Mouse (Mus musculus) kidney, embryonic 16.5 days (tissue): ENCODE data around the gene Rnf114. TPM values are rescaled to one million over a fixed set of nuclear protein-coding genes. Genes with fewer than 3 reads are reported as not detected.

ENCODE experiments used
- ATAC-seq: fragments of 200-750 bp; cut with Nextera tagmentation; 2 replicates; pipeline ENCODE4 v1.8.0; 2017; ENCODE audit warnings: moderate TSS enrichment; ENCODE audit not compliant: low FRiP score, low TSS enrichment
- H3K27ac ChIP-seq: fragments of 300-500 bp; sonication (generic); 2 replicates; pipeline ENCODE4 v1.5.1; 2014; ENCODE audit warnings: low read length
- H3K27me3 ChIP-seq: fragments of 300-500 bp; sonication (generic); 2 replicates; pipeline ENCODE4 v1.6.1; 2014; ENCODE audit warnings: low read length, control low read depth, mixed read lengths; ENCODE audit not compliant: insufficient read depth
- H3K36me3 ChIP-seq: fragments of 300-500 bp; sonication (generic); 2 replicates; pipeline ENCODE4 v1.6.1; 2014; ENCODE audit warnings: low read length, control low read depth, mixed read lengths; ENCODE audit not compliant: insufficient read depth
- H3K4me1 ChIP-seq: fragments of 300-500 bp; sonication (generic); 2 replicates; pipeline ENCODE4 v1.6.1; 2014; ENCODE audit warnings: low read length, control low read depth, mixed read lengths; ENCODE audit not compliant: insufficient read depth
- H3K4me2 ChIP-seq: fragments of 300-500 bp; sonication (generic); replicated peaks from 2 replicates; pipeline ENCODE4 v1.6.1; 2014; ENCODE audit warnings: low read depth, low read length
- H3K4me3 ChIP-seq: fragments of 300-500 bp; sonication (generic); 2 replicates; pipeline ENCODE4 v1.5.1; 2014; ENCODE audit warnings: mild to moderate bottlenecking, low read length
- H3K9ac ChIP-seq: fragments of 300-500 bp; sonication (generic); replicated peaks from 2 replicates; pipeline ENCODE4 v1.6.1; 2014; ENCODE audit warnings: low read length
- H3K9me3 ChIP-seq: fragments of 300-500 bp; sonication (generic); 2 replicates; pipeline ENCODE4 v1.6.1; 2016; ENCODE audit warnings: low read length, control low read depth
- WGBS: fragments of 180-500 bp; shearing (Covaris S2); extraction: QIAGEN DNeasy Blood & Tissue Kit; methylation state at CpG from one replicate; pipeline ENCODE4 v1.1.7; 2014; 5-methylcytosine and 5-hydroxymethylcytosine counted together
- polyA plus RNA-seq: library from polyadenylated mRNA; unstranded; fragments of >200 nt; fragmentation: Nextera tagmentation; extraction: Ambion mirVana; gene quantifications from 2 replicates; pipeline ENCODE4 v1.2.1, GENCODE M21; 2015

Gene Rnf114
- polyA plus RNA-seq, 1 experiment from 2014 or later = 108 TPM

- Histone ChIP-seq H3K36me3 (peaks cover 8% of the 10 kb centered on the region; the same call in 1 of the 2 replicates), H3K27ac (peak overlapping the region; percentile 98), H3K4me3 (no peak overlapping the region), H3K27me3 (0 out of 2 replicates have a peak, but pooled peaks cover 2% of the 10 kb centered on the region), H3K9ac (peak overlapping the region; percentile 58), H3K9me3 (no peaks in the 10 kb centered on the region), H3K4me1 (peaks cover 62% of the 10 kb centered on the region), H3K4me2 (0 out of 2 replicates have a peak overlapping the region, but pooled peaks have one; percentile 96)
- peak; percentile 71 for ATAC-seq
- 4% methylated on average over 4 of the region's 4 CpGs for WGBS
Measured at GRCm38 (mm10) chr2:167544004-167544356, 51.5 kb downstream of the Rnf114 start.

GRCm38 (mm10) chr2:167544456-167544855 is 52.0 kb downstream of the Rnf114 start:
- H3K4me1 ChIP-seq = peaks cover 60% of the 10 kb centered on the region
- no peak overlapping the region for H3K4me3 ChIP-seq
- WGBS = 48% methylated on average over 5 of the region's 5 CpGs
- peak overlapping the region; percentile 58 for H3K9ac ChIP-seq
- peak overlapping the region; percentile 98 for H3K27ac ChIP-seq
- no peak overlapping the region for H3K4me2 ChIP-seq
- peak; percentile 57 for ATAC-seq
- H3K9me3 ChIP-seq = no peaks in the 10 kb centered on the region
- no peaks in the 10 kb centered on the region for H3K27me3 ChIP-seq
- H3K36me3 ChIP-seq = peaks cover 7% of the 10 kb centered on the region; the same call in 1 of the 2 replicates

- H3K4me2 ChIP-seq = no peak overlapping the region
- no peak for ATAC-seq
- peaks cover 6% of the 10 kb centered on the region; the same call in 1 of the 2 replicates for H3K36me3 ChIP-seq
- H3K4me1 ChIP-seq = peaks cover 40% of the 10 kb centered on the region
- H3K4me3 ChIP-seq = no peak overlapping the region
- peak overlapping the region; percentile 84 for H3K27ac ChIP-seq
- no peaks in the 10 kb centered on the region for H3K9me3 ChIP-seq
- 74% methylated on average over 18 of the region's 18 CpGs for WGBS
- H3K9ac ChIP-seq = no peak overlapping the region
- no peaks in the 10 kb centered on the region for H3K27me3 ChIP-seq
Measured at GRCm38 (mm10) chr2:167546447-167547195, 54.2 kb downstream of the Rnf114 start.

GRCm38 (mm10) chr2:167547444-167547843 is 55.0 kb downstream of the Rnf114 start:
- WGBS = 82% methylated on average over 8 of the region's 8 CpGs
- H3K4me3 ChIP-seq = no peak overlapping the region
- H3K27me3 ChIP-seq = no peaks in the 10 kb centered on the region
- no peak overlapping the region for H3K4me2 ChIP-seq
- H3K9me3 ChIP-seq = no peaks in the 10 kb centered on the region
- no peak for ATAC-seq
- no peak overlapping the region for H3K9ac ChIP-seq
- no peaks in the 10 kb centered on the region for H3K36me3 ChIP-seq
- 0 out of 2 replicates have a peak overlapping the region, but pooled peaks have one; percentile 25 for H3K27ac ChIP-seq
- peaks cover 33% of the 10 kb centered on the region for H3K4me1 ChIP-seq

GRCm38 (mm10) chr2:167548961-167549360 is 56.5 kb downstream of the Rnf114 start:
- Histone ChIP-seq H3K4me3 (no peak overlapping the region), H3K4me2 (no peak overlapping the region), H3K4me1 (peaks cover 25% of the 10 kb centered on the region), H3K36me3 (no peaks in the 10 kb centered on the region), H3K9me3 (no peaks in the 10 kb centered on the region), H3K27ac (no peak overlapping the region), H3K27me3 (no peaks in the 10 kb centered on the region), H3K9ac (no peak overlapping the region)
- no peak for ATAC-seq
- 75% methylated on average over 7 of the region's 7 CpGs for WGBS

GRCm38 (mm10) chr2:167550341-167550854 is 58.0 kb downstream of the Rnf114 start:
- Histone ChIP-seq H3K27me3 (no peaks in the 10 kb centered on the region), H3K4me3 (no peak overlapping the region), H3K9me3 (no peaks in the 10 kb centered on the region), H3K4me1 (peaks cover 19% of the 10 kb centered on the region), H3K4me2 (no peak overlapping the region), H3K27ac (no peak overlapping the region), H3K36me3 (no peaks in the 10 kb centered on the region), H3K9ac (no peak overlapping the region)
- no peak for ATAC-seq
- WGBS = 67% methylated on average over 8 of the region's 8 CpGs

- no peak for ATAC-seq
- H3K4me2 ChIP-seq = no peak overlapping the region
- 74% methylated on average over 8 of the region's 8 CpGs for WGBS
- no peak overlapping the region for H3K27ac ChIP-seq
- H3K4me3 ChIP-seq = no peak overlapping the region
- H3K9ac ChIP-seq = no peak overlapping the region
- H3K9me3 ChIP-seq = no peaks in the 10 kb centered on the region
- H3K4me1 ChIP-seq = peaks cover 15% of the 10 kb centered on the region
- H3K27me3 ChIP-seq = no peaks in the 10 kb centered on the region
- no peaks in the 10 kb centered on the region for H3K36me3 ChIP-seq
Measured at GRCm38 (mm10) chr2:167551342-167551920, 59.0 kb downstream of the Rnf114 start.

- no peak overlapping the region for H3K4me3 ChIP-seq
Measured at GRCm38 (mm10) chr2:167552292-167552691, 59.8 kb downstream of the Rnf114 start.

GRCm38 (mm10) chr2:167552927-167553402 is 60.5 kb downstream of the Rnf114 start:
- ATAC-seq = peak; percentile 32; the same call in 1 of the 2 replicates
- Histone ChIP-seq H3K9ac (no peak overlapping the region), H3K27ac (peak overlapping the region; percentile 37; the same call in 1 of the 2 replicates), H3K4me3 (no peak overlapping the region), H3K4me2 (no peak overlapping the region), H3K36me3 (no peaks in the 10 kb centered on the region), H3K9me3 (no peaks in the 10 kb centered on the region), H3K27me3 (no peaks in the 10 kb centered on the region), H3K4me1 (peaks cover 9% of the 10 kb centered on the region)
- WGBS = 26% methylated on average over 11 of the region's 11 CpGs

More at GRCm38 (mm10) chr2:167552292-167552691, 59.8 kb downstream of the Rnf114 start:
- Histone ChIP-seq H3K4me2 (no peak overlapping the region), H3K9ac (no peak overlapping the region), H3K27ac (no peak overlapping the region), H3K36me3 (no peaks in the 10 kb centered on the region), H3K27me3 (no peaks in the 10 kb centered on the region), H3K4me1 (peaks cover 9% of the 10 kb centered on the region), H3K9me3 (no peaks in the 10 kb centered on the region)
- ATAC-seq = no peak
- 87% methylated on average over 4 of the region's 4 CpGs for WGBS
